Mouse (Mus musculus) liver, adult 2 months (tissue): ENCODE measurements around the gene Fahd1. TPM values are rescaled to one million over a fixed set of nuclear protein-coding genes. Genes with fewer than 3 reads are reported as not detected.

Experiments used
- DNase-seq: peaks from one replicate; pipeline ENCODE4 v3.0.0-alpha.2; 2011; ENCODE audit warnings: low read depth, low spot score; ENCODE audit errors: extremely low read depth
- H3K27ac ChIP-seq: fragments of 200-500 bp; replicated peaks from 2 replicates; pipeline ENCODE4 v1.5.1; 2012; ENCODE audit warnings: low read depth, mild to moderate bottlenecking, control low read depth, inconsistent platforms, low read length; ENCODE audit not compliant: insufficient read depth
- H3K27me3 ChIP-seq: fragments of 200-500 bp; 2 replicates; pipeline ENCODE4 v1.6.1; 2012; ENCODE audit warnings: mild to moderate bottlenecking, moderate library complexity, low read length, inconsistent platforms; ENCODE audit not compliant: control insufficient read depth, insufficient read depth
- H3K36me3 ChIP-seq: fragments of 200-500 bp; 2 replicates; pipeline ENCODE4 v1.6.1; 2012; ENCODE audit warnings: low read length, inconsistent platforms; ENCODE audit not compliant: control insufficient read depth, insufficient read depth
- H3K4me1 ChIP-seq: fragments of 200-500 bp; 2 replicates; pipeline ENCODE4 v1.6.1; 2011; ENCODE audit warnings: low read length; ENCODE audit not compliant: control insufficient read depth, insufficient read depth
- H3K4me3 ChIP-seq: fragments of 200-500 bp; 2 replicates; pipeline ENCODE4 v1.5.1; 2011; ENCODE audit warnings: low read depth, mild to moderate bottlenecking, control low read depth, low read length, moderate library complexity; ENCODE audit not compliant: insufficient read depth
- H3K79me2 ChIP-seq: fragments of 200-500 bp; 2 replicates; pipeline ENCODE4 v1.6.1; 2012; ENCODE audit warnings: inconsistent platforms, mild to moderate bottlenecking, low read length, moderate library complexity; ENCODE audit not compliant: control insufficient read depth, insufficient read depth
- H3K9ac ChIP-seq: fragments of 200-500 bp; 2 replicates; pipeline ENCODE4 v1.6.1; 2012; ENCODE audit warnings: low read depth, mild to moderate bottlenecking, control low read depth, inconsistent platforms, low read length
- CTCF ChIP-seq: fragments of 200-500 bp; IDR thresholded peaks from 2 replicates; pipeline ENCODE4 v1.5.1; 2011; ENCODE audit warnings: low read depth, low read length, control low read depth
- POLR2A ChIP-seq: fragments of 200-500 bp; IDR thresholded peaks from 2 replicates; pipeline ENCODE4 v1.6.1; 2011; ENCODE audit warnings: low read length, control low read depth; ENCODE audit not compliant: insufficient read depth; ENCODE audit errors: extremely low read depth
- WGBS: fragments of 180-500 bp; shearing (Covaris S2); methylation state at CpG from one replicate; pipeline ENCODE4 v1.1.7; 2018; 5-methylcytosine and 5-hydroxymethylcytosine counted together
- polyA plus RNA-seq: library from polyadenylated mRNA; depleted of rRNA; stranded (reverse); fragments of >200 nt; gene quantifications from 2 replicates; pipeline ENCODE4 v1.2.3, GENCODE M21; 2012
- total RNA-seq: library from RNA; depleted of rRNA; stranded (reverse); fragments of >200 nt; gene quantifications from 2 replicates; pipeline ENCODE4 v1.2.3, GENCODE M21; 2014

Gene Fahd1
- total and polyA plus RNA-seq, 2 experiments: 49.5 to 55.7 TPM

DNA sequence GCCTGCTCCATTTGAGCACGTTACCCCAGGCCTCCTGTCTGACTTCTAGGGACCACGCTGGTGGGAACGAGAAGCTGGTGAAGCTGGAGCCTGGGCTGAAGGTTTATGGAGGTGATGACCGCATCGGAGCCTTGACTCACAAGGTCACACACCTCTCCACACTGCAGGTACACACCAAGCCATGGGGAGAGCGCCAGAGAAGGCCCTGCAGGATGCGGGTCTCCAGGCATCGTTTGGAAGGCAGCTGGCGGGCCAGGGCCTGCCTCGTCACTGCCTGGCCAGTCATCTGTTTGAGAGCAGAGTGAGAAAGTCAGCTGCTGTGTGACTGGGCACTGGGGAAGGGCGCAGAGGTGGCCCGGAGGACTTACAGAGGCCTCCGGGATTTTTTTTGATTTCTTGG, 6.4 kb upstream of the Fahd1 start:
- 65% methylated on average over 13 of the region's 13 CpGs for WGBS
- TF ChIP-seq POLR2A (no peak), CTCF (no peak)
- Histone ChIP-seq H3K27me3 (no peaks in the 10 kb centered on the region), H3K4me1 (peaks cover 30% of the 10 kb centered on the region), H3K36me3 (peaks cover 52% of the 10 kb centered on the region), H3K79me2 (peaks cover 8% of the 10 kb centered on the region; the same call in 1 of the 2 replicates), H3K4me3 (no peak overlapping the region), H3K9ac (no peak overlapping the region), H3K27ac (0 out of 2 replicates have a peak overlapping the region, but pooled peaks have one; percentile 0)
- DNase-seq: no peak

DNA sequence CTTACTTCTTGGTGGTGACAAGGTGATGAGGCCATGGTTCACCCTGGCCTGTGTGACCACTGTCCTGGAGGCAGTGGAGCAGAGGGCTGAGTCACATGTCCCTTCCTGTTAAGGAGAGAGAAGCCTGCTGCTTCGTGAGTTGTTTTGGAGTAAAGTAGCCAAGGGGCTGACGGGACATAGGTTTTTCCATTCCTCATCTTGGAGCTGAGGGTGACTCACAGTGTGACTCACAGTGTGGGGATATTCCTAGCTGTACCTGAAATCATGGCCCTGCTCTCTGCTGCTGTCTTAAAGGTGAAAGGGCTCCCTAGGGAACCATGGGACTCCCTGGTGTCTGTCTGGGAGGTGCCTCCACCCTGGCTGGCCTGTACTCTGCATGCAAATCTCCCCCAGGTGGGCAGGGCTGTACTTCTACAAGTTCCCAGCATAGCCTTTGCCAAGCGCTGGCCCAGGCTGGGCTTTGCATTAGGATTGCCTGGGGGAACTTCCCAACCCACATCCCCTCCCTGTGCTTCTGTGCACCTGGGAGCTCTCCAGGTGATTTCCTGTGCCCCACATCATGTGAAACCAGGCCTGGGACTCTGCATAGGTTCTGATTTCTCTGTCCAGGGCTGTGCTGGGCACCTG, 5.8 kb upstream of the Fahd1 start:
- Histone ChIP-seq H3K4me1 (peaks cover 30% of the 10 kb centered on the region), H3K79me2 (peaks cover 14% of the 10 kb centered on the region; the same call in 1 of the 2 replicates), H3K36me3 (peaks cover 46% of the 10 kb centered on the region), H3K9ac (0 out of 2 replicates have a peak overlapping the region, but pooled peaks have one; percentile 31), H3K4me3 (no peak overlapping the region), H3K27me3 (no peaks in the 10 kb centered on the region), H3K27ac (peak overlapping the region; percentile 2)
- WGBS: 57% methylated on average over 3 of the region's 3 CpGs
- TF ChIP-seq POLR2A (no peak), CTCF (no peak)
- no peak for DNase-seq

DNA sequence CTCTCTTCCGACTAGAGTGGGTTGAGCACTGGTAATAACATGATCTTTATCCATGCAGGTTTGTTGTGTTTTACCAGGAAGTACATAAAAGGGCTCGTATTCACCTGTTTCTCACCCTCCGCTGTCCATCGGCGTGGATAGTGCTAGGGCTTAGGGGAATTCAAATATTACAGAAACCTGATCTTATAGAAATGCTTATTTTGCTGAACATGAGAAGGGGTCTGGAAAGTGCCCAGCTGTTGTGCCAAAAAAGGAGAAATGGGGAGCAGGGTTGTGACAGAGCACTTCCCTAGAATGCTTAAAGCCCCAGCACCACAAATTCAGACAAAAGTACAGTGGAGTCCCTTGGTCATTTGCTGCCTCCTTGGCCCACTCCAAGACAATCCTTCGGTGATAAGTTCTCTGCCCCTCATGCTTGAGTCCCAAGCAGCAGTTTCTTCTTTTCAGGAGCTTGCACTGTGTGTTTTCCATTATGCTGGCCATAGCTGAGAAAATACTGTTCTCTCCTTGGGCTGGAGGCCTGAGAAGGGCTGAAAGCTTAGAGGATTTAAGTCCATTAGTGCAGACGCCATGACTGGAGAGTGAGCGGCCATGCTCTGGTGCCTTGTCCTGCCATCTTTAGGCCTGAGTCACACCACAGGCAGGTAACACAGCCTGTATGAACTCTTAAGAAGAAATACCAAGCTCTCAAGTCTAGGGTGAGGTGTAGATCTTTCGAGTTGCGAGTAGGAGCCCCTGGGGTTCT, 1.4 kb upstream of the Fahd1 start:
- H3K36me3 ChIP-seq: peaks cover 29% of the 10 kb centered on the region
- H3K4me3 ChIP-seq: peak overlapping the region; percentile 88
- WGBS: 36% methylated on average over 10 of the region's 10 CpGs
- TF ChIP-seq CTCF (no peak), POLR2A (no peak)
- peak overlapping the region; percentile 96 for H3K9ac ChIP-seq
- DNase-seq: peak; percentile 51
- peak overlapping the region; percentile 93 for H3K27ac ChIP-seq
- no peaks in the 10 kb centered on the region for H3K27me3 ChIP-seq
- peaks cover 16% of the 10 kb centered on the region for H3K4me1 ChIP-seq
- H3K79me2 ChIP-seq: peaks cover 18% of the 10 kb centered on the region; the same call in 1 of the 2 replicates

DNA sequence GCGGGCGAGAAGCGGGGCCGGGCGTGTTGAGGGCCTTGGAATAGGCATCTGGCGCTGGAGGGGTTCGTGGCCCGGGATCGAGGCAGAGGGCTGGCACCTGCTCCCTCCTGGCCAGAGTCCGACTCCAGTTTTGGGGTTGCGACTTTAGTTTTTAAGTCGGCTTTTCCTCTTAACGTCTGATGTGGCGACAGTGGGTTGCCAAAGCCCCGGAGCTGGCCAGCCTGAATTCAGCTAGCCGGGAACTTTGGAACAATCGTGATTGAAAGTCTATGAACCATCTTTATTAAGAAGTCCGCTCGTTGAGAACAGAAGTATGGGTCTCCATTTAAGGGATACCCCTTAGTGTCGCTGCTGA, 586 bp upstream of the Fahd1 start:
- Histone ChIP-seq H3K9ac (peak overlapping the region; percentile 96), H3K4me1 (peaks cover 12% of the 10 kb centered on the region), H3K79me2 (peaks cover 18% of the 10 kb centered on the region; the same call in 1 of the 2 replicates), H3K27me3 (no peaks in the 10 kb centered on the region), H3K27ac (peak overlapping the region; percentile 93), H3K4me3 (peak overlapping the region; percentile 88), H3K36me3 (peaks cover 23% of the 10 kb centered on the region)
- TF ChIP-seq CTCF: no peak
- TF ChIP-seq POLR2A: no peak
- WGBS: under 1% methylated on average over 20 of the region's 20 CpGs
- DNase-seq: peak; percentile 51

DNA sequence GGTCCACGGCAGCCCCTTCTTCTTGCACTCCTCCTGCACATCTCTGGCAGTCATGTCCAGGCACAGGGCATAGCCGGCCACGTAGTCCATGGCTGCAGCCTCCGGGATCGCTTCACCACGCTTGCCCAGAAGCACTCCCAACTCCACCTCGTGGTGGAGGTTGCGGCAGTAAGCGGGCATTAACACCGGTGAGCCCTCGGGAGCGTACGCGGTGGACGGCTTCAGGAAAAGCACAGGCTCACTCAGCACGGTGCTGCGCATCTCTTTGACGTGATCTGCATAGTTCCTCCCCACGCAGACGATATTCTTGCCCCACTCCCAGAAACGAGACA, 465 bp downstream of the Fahd1 start:
- Histone ChIP-seq H3K27me3 (no peaks in the 10 kb centered on the region), H3K36me3 (peaks cover 15% of the 10 kb centered on the region), H3K4me3 (peak overlapping the region; percentile 75), H3K27ac (peak overlapping the region; percentile 96), H3K9ac (peak overlapping the region; percentile 84), H3K79me2 (peaks cover 18% of the 10 kb centered on the region; the same call in 1 of the 2 replicates), H3K4me1 (peaks cover 7% of the 10 kb centered on the region)
- WGBS: under 1% methylated on average over 21 of the region's 21 CpGs
- no peak for TF ChIP-seq POLR2A
- peak; percentile 52 for TF ChIP-seq CTCF
- no peak for DNase-seq

DNA sequence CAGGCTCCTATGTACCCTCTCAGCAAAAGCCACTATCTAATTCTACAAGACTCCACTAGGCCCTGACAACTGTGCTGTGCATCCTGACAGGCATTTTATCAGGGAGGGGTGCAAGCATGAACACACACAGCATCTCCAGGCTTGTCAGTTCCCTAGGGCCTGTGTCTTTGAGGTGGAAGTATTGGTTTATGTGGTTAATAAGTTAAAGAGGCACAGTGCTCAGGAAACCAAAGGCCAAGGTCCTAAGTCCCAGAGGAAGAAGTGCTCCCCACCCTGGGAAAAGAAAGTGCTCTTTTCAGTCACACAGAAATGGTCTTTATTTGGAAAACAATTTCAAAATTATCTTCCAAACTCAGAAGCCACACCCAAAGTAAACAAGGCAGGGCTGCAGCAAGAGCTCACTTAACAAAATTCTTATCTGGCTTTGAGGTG, 1.5 kb downstream of the Fahd1 start:
- TF ChIP-seq CTCF (no peak), POLR2A (no peak)
- peak overlapping the region; percentile 75 for H3K4me3 ChIP-seq
- H3K36me3 ChIP-seq: peaks cover 7% of the 10 kb centered on the region
- peaks cover 18% of the 10 kb centered on the region; the same call in 1 of the 2 replicates for H3K79me2 ChIP-seq
- peak overlapping the region; percentile 69 for H3K9ac ChIP-seq
- no peaks in the 10 kb centered on the region for H3K27me3 ChIP-seq
- peak; percentile 99 for DNase-seq
- H3K27ac ChIP-seq: peak overlapping the region; percentile 91
- peaks cover 7% of the 10 kb centered on the region for H3K4me1 ChIP-seq
